Mouse (Mus musculus) cortical plate, adult 2 months (tissue): ENCODE measurements around the gene RPS10-NUDT3.

ENCODE experiments used
- CTCF ChIP-seq: fragments of 200-500 bp; IDR thresholded peaks from 2 replicates; pipeline ENCODE4 v1.5.1; 2011; ENCODE audit warnings: mild to moderate bottlenecking, control low read depth, low read length; ENCODE audit not compliant: insufficient read depth; ENCODE audit errors: extremely low read depth
- POLR2A ChIP-seq: fragments of 200-500 bp; IDR thresholded peaks from 2 replicates; pipeline ENCODE4 v1.6.1; 2011; ENCODE audit warnings: mild to moderate bottlenecking, low read length, control low read depth; ENCODE audit not compliant: insufficient read depth; ENCODE audit errors: extremely low read depth

- TF ChIP-seq CTCF = no peak
- TF ChIP-seq POLR2A = no peak
Measured at GRCm38 (mm10) chr17:27628376-27628775, 6.6 kb downstream of the RPS10-NUDT3 start.
